Mouse (Mus musculus): ENCODE results near the gene Sfn. TPM values are rescaled to one million over a fixed set of nuclear protein-coding genes. Genes with fewer than 3 reads are reported as not detected.
"Not testable (repeated sequence)": the region's sequence is repeated elsewhere in the genome, so short reads cannot be mapped to it uniquely, and the experiment has no call there.

Gene Sfn
- 3.6 and 3.7 TPM in 2 replicates for total RNA-seq (2015)
- 2.9 and 4.7 TPM in 2 replicates for total RNA-seq (2017)

DNA sequence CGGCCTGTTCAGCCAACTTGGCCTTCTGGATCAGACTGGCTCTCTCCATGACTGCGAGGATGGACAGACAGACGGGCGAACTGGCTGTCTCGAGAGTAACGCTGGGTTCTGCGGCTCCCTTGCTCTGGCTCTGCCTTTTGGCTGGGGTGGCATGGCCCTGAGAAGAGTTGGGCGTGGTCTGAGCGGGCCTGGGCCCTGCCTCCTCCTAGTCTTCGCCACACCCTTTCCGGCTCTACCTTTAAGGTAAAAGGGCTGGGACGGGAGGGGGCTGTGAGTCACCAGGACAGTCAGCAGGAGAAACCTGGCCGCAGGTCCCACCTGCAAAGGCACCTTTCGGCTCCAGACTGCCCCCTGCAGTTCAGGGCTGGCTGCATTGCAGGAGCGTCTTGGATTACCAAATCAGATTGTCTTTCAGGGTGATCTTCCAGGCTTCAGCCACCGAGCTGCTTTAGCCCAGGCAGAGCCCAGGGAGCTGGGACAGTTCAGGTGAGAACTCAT lies at the start of gene Sfn:
Gene Sfn, minus strand, starts transcription at position 448 of the 498 bp plus-strand sequence.
- ATAC-seq (replicated peaks; ENCODE audit: poor library complexity) = peak; percentile 23

DNA sequence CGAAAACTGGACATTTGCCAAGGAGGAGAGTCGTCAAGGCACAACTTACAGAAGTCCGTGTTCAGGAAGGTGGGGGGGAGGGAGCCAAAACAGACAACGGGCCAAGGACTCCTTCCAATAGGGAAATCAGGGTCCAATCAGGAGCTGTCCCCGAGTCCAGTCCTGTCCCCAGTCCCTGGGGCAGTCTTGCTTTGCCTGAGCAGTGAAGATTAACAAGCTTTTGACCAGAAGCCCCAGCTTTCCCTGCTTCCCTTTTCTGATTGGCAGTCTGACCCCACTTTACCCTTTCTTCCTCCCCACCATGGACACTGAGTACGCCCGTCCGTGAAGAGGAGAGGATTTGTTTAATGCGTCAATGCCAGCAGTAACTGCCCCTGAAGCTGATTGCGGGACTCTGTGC lies 49.5 kb upstream of the Sfn start:
- ATAC-seq (replicated peaks; ENCODE audit: poor library complexity) = no peak

DNA sequence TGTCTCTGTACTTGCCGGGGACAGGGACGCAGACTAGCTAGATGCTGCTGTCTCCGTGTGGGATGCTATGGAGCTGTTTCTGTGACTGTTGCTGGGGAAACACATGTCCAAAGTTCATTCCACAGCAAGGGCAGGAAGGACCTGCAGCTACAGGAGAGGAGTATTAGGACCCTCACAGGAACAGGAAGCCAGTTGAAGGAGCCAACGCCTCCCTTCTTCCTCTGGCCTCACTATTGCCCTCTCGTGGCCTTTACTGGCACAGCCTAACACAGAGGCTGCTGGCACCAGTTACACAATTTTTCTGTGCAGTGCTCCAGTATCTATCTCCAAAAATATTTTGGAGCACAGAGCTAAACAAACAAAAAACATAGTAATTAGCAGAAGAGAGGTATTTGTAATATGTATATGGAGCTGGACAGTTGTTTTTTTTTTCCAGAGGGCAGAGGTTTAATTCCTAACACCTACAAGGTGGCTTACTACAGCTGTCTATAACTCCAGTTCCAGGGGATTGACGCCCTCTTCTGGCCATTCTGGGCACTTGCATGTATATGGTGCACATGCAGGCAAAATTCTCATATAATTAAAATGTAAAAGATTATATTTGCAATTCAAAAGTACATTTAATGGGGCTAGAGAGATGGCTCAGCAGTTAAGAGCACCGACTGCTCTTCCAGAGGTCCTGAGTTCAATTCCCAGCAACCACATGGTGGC lies 48.2 kb upstream of the Sfn start, which contains the start of gene Zdhhc18:
Gene Zdhhc18, minus strand, starts transcription at position 166 of the 711 bp plus-strand sequence.
- ATAC-seq (replicated peaks; ENCODE audit: poor library complexity) = peak; percentile 96

DNA sequence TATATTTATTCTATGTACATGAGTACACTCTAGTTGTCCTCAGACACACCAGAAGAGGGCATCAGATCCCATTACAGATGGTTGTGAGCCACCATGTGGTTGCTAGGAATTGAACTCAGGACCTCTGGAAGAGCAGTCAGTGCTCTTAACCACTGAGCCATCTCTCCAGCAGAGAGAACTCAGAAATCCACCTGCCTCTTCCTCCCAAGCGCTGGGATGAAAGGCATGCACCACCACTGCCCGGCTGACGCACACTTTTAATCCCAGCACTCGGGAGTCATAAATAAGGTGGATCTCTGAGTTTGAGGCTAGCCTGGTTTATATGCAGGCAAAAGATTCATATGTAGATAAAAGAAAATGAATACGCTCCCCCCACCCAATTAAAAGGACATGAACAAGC lies 47.5 kb upstream of the Sfn start:
- ATAC-seq (replicated peaks; ENCODE audit: poor library complexity) = not testable (repeated sequence)

DNA sequence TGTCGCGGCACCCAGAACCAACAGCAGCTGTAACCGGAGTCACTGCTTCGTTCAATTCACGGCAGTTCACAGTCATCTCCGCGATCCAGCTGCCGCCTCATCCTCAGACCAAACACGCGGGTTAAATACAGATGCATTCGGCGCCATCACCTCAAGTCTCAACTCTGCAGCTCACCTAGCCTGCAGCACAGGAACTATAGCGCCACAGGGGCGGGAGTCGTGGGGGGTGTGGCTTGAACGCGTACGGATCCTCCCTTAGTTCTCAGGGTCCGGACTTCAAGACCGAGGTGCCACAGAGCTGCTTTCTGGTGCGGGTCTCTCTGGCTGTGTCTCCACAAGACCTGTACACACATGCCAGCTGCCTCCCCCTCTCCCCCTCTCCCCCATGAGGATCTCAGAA lies 43.7 kb upstream of the Sfn start:
- no peak for ATAC-seq (replicated peaks; ENCODE audit: poor library complexity)

DNA sequence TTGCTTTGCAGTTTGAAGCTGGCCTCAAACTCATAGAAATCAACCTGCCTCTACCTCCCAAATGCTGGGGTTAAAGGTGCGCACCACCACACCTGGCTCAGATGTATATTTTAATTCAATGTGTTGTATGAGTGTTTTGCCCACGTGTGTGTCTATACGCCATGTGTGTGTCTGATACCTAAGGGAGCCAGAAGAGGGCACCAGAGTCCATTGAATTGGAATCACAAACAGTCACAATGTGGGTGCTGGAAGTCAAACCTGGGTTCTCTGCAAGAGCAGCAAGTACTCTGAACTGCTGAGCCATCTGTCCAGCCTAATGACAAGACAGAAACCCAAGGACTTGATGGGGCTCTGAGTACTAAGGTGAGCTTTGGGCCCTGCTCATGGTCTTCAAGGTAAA lies 43.2 kb upstream of the Sfn start:
- no peak for ATAC-seq (replicated peaks; ENCODE audit: poor library complexity)

DNA sequence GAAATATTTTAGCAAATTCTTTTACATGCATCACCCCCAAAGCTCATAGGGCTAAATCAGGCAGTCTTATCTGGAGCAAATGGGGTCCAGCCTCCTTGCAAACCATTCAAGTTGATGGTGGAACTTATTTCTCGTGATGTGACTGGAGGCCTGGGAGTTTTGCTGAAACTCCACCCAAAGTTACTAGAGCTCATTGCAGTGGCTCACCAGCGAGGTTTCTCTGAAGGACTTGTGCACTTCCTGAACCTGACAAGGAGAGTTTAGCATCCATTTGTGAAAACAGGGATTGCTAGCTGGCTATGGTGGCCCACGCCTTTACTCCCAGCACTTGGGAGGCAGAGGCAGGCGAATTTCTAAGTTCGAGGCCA lies 32.1 kb upstream of the Sfn start:
- ATAC-seq (replicated peaks; ENCODE audit: poor library complexity) = no peak

DNA sequence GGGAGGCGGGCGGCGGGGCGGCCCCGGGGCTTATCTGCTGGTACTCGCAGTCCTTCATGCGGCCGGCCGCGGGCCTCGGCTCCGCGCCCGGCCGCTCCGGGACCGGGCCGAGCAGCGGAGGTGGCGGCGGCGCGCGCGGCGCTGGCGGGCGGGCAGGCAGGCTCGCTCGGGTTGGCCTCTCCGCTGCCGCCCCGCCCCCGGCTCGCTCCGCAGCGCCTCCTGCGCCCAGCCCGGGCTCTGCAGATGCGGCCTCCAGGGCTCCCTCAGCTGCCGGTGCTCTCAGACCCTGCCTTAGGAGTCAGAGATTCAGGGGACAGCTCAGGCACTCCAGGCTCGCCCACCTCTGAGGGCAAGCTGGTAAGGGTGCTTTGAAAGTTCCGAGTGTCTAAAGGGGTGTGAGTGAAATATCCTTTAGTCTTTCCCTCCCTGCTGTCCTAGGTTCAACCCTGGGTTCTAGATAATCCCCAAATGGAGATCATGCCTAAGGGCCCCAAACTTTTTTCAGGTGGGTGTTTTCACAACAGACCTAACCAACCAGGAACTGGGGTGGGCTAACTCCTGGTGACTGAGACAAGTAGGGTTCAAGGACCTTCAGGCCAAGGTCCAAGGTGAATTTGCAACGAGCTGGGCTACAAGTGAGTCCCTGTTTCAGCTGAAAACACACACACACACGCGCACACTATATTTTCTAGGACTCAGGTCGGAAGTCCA lies 31.5 kb upstream of the Sfn start:
- peak; percentile 95 for ATAC-seq (replicated peaks; ENCODE audit: poor library complexity)

DNA sequence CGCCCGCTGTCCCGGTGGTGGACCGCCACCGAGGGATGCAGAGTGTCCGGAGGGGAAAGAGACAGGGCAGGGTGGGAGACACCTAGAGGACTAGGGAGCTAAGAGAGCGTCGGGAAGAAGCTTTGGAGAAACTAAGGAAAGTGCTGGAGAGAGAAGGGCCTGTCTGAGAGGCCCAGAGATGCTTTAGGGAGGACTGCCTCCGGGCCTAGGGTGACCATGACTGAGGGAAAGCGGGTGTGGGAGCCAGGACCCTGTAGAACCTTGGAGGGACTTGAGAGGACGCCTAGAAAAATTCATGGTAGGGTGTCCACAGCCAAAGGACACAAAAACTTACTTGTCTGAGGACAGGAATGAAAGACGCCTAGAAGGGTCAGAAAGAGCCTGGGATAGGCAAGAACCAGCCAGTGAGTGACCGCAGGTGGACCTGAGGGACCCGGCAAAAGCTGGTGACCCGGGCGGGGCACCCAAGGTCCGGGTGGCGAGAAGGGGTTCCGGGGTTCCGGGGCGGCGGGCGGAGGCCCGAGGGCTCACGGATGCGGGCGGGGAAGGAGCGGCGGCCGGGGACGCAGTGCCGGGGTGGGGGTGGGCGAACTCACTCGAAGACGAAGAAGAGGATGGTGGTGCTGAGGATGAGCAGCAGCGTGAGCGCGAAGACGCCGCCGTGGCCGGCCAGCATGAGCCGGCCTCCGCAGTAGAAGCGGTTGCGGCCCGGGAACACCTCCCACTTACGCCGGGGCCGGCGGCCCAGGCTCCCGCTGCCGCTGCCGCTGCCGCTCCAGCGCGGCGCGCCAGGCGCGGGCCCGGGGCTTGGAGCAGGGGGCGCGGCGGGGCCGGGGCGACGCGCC lies 30.7 kb upstream of the Sfn start:
- ATAC-seq (replicated peaks; ENCODE audit: poor library complexity) = no peak

DNA sequence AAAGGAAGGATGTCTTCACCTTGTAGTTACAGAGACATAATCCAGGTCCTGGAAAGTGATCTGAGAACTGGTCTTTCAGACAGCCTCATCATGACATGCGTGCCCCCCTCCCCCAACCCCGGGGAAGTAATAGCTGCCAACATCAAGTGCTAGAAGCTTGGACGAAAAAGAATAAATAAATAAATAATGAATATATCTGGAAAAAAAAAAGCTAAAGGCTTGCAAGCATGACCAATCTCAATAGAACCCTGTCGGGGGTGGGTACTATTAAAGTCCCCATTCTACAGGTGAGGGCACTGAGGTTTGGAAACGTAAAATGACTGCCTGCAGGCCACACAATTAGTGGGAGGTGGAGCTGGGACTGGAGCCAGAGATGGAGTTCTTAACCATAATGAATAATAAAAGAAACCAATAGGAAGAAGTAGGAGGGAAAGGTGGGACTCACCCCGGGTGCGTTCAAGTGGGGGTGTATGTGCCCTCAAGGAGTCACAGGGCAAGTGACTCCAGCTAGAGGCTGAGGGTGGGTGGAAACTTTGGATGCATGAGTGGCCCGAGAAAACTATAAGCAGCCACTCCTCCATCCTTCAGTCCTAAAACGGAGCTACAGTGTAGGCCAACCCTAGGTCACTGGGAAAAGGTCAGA lies 29.9 kb upstream of the Sfn start:
- 0 out of 2 replicates have a peak, but pooled peaks have one; percentile 9 for ATAC-seq (replicated peaks; ENCODE audit: poor library complexity)

DNA sequence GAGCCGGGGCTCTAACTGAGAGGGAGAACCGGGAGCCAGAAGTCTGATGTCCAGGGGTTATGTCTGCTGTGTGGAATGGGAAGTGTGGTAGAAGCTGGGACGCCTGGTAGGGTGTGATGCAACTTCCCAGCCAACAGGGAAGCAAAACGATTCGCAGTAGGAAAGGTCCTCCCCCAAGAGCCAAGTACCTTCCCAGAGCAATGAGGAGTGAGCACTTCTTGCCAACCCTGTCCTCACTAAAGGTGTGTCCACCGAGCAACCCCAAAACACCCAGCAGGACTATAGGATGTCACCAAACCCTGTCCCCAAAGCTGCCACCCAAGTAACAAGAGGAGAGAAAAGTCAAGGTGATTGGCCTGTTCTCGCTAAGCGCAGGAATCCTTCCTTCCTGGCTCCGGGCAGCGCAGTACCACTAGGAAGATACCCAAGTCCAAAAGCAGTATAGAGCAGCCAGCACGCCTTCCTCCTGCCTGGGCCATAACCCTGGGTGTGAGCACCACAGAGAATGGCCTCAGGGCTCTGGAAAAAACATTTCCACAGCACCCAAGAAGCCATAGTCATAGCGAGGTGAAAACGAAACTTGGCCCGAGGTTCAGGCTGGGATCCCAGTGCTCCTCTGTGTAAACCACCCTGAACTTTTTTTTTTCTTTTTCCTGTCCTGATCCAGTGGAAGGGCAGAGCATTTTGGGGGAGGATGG lies 29.3 kb upstream of the Sfn start:
- ATAC-seq (replicated peaks; ENCODE audit: poor library complexity) = peak; percentile 45

DNA sequence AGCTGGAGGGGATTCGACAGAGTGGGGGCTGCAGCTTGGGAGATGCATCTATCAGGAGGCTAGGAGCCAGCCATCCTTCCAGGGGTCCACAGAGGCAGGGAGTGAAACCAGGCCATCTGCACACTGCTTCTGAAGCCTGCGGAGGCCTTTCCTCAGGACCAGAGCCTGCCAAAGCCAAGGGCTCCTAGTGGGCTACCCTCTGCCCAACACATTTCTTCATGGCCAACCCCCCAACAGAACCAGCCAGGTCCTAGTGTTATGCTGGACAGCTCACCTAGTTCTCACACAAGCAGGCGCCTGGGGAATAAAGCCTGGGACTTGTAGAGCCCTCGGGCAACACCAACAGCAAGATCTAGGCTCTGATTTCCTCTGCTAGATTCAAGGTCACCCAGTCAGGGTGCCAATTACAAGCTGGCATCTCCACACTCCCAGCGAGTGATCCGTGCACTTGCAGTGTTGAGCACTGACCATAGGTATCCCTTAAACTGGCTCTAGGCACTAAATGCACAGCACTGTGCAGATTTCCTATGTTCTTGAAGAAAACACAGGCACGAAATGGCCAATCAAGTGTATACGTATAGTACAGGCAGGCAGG lies 28.5 kb upstream of the Sfn start:
- ATAC-seq (replicated peaks; ENCODE audit: poor library complexity) = no peak

DNA sequence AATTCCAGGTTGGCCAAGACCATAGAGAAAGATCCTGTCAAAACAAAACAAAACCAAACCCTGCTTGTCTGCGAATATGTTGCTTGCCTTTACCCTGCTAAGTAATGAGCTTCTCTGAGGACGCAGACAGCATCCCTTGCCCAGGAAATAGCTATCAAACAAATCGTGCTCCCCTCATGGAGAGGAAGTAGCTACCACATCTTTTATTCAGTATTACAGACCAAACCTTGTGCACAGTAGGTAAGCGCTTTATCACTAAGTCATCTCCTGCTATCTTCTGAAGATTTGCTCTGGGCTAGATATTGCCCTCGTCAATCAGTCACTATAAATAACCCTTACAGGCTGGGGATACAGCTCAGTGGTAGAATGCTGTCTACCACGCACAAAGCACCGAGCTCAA lies 27.2 kb upstream of the Sfn start:
- no peak for ATAC-seq (replicated peaks; ENCODE audit: poor library complexity)

DNA sequence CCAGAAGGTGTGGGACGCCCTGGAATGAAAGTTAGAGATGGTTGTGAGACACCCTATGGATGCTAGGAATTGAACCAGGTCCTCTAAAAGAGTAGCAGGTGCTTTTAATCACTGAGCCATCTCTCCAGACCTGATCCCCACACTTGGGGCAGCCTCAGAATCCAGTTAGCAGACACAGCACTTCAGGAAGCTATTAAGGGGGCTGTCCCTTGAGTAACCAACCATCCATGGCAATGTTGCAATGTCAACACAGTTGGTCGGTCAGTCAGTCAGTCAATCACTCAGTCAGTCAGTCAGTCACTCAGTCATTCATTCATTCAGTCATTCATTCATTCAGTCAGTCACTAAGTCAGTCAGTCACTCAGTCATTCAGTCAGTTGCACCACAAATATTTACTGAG lies 26.5 kb upstream of the Sfn start:
- no peak for ATAC-seq (replicated peaks; ENCODE audit: poor library complexity)

DNA sequence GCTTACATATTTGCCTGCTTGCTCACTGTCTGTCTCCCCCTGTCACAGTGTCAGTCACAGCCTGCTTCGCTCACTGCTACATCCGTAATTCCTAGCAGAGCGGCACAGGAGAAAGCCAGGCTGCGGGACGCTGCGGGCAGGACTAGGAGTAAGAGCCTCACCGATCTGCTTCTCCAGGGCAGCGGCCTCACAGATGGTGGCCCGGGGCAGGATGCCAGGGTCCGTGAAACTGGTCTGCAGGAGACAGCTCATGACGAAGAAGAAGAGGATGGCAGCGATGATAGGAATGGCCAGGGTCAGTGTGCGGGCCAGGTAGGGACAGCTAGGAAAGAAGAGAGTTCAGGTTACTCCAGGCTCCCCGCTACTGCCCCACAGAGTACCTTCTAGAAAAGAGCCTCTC lies 25.1 kb upstream of the Sfn start:
- ATAC-seq (replicated peaks; ENCODE audit: poor library complexity) = no peak

DNA sequence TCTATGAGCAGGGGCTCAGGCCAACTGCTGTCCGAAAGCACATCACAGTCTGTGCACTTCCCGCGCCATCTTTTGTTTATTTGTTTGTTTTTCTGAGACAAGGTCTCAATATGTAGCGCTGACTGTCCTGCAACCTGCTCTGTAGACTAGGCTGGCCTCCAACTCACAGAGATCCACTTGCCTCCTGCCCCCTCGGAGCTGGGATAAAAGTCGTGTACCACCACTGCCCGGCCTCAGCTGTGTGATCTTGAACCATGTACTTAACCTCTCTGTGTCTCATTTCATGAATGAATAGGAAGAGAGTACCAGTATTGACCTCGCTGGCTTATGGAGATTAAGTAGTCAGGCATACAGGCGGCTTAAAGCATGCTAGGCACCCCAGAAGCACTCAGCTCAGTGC lies 24.7 kb upstream of the Sfn start:
- no peak for ATAC-seq (replicated peaks; ENCODE audit: poor library complexity)

DNA sequence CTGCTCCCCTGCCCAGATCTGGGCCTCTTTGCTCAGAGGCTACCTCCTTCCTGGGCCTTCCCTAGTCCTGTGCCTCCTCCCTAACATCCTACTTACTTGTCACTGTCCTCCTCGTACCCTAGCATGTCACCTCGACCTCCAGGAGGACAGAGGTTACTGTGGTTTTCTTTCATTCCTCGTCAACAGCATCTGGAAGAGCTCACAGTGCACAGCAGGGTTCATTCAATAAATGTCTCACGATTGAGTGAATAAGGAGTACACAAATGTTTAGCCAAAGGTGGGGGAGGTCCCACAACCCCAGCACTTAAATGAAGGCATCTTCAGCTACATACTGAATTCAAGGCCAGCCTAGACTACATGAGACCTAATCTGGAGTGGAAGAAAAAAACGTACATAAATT lies 24.3 kb upstream of the Sfn start:
- ATAC-seq (replicated peaks; ENCODE audit: poor library complexity) = no peak

DNA sequence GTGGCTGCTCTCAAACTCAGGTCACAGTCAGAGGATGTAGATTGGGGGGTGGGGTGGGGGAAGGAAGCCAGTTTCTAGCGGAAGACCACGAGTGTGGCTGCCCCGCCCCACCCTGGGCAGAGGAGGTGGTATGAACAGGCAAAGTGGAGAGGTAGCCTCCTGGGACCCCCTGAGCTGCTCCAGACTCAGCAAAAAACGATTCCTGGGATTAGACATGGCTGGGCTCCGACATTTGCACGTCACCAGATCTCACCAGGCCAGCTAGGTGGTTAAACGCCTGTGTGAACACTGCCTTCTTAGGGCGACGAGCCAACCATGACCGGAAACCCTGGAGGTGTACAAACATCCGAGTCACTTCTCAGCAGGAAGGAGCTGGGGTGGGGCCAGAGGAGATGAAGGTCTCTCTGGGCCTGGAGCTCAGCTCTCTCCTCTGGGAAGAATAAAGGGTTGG lies 23.7 kb upstream of the Sfn start:
- ATAC-seq (replicated peaks; ENCODE audit: poor library complexity) = peak; percentile 61

DNA sequence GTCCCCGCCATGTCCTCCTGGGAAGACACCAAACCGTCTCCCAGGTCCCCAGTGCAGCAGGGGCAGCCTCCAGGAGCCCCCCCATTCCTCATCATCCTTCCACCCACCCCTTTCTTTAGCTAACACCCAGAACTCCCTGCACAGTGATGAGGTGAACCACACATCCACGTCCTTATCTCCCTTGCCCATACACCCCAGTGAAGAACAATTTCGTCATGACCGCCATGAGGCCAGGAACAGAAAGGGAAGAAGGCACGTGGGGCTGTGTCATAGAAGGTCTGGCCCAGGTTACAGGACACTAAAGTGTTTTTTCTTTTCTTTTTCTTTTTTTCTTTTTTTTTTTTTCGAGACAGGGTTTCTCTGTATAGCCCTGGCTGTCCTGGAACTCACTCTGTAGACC lies 22.9 kb upstream of the Sfn start:
- peak; percentile 84 for ATAC-seq (replicated peaks; ENCODE audit: poor library complexity)

DNA sequence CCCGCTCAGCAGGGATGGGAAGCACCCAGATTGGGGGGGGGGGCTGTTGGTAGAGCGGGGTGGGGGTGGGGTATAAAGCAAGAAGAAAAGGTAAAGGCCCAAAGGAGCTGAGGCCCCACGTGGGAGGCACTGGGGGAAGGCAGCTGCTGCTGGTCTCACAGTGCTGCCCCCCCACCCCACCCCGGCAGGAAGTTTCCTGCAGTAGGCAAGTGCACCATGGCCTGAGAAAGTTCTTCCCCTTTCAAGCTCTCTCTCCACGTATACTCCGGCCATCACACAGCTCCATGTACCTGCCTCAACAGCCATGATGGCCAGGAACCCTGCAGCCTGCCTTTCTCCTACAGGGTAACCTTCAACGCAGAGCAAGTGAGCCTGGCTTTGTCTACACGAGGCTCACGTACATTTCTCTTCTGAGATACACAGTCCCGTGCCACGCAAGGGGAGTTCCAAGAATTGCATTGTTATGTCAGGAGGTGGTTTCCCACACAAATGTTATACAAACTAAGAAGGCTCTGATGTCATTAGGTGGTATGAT lies 20.3 kb upstream of the Sfn start:
- no peak for ATAC-seq (replicated peaks; ENCODE audit: poor library complexity)
